Mouse (Mus musculus) kidney, embryonic 15.5 days (tissue): ENCODE data around the gene Myt1l. TPM values are rescaled to one million over a fixed set of nuclear protein-coding genes. Genes with fewer than 3 reads are reported as not detected.

Experiments
- ATAC-seq: fragments of 200-750 bp; cut with Nextera tagmentation; replicated peaks from 2 replicates; pipeline ENCODE4 v1.8.0; 2017; ENCODE audit warnings: moderate TSS enrichment; ENCODE audit not compliant: low FRiP score
- H3K27ac ChIP-seq: fragments of 300-500 bp; sonication (generic); 2 replicates; pipeline ENCODE4 v1.5.1; 2015; ENCODE audit warnings: mild to moderate bottlenecking, inconsistent platforms
- H3K27me3 ChIP-seq: fragments of 300-500 bp; sonication (generic); 2 replicates; pipeline ENCODE4 v1.6.1; 2015; ENCODE audit warnings: inconsistent platforms
- H3K36me3 ChIP-seq: fragments of 300-500 bp; sonication (generic); 2 replicates; pipeline ENCODE4 v1.6.1; 2015; ENCODE audit warnings: inconsistent platforms
- H3K4me1 ChIP-seq: fragments of 300-500 bp; sonication (generic); 2 replicates; pipeline ENCODE4 v1.6.1; 2015; ENCODE audit warnings: inconsistent platforms
- H3K4me2 ChIP-seq: fragments of 300-500 bp; sonication (generic); 2 replicates; pipeline ENCODE4 v1.6.1; 2015; ENCODE audit warnings: moderate library complexity, mild to moderate bottlenecking, inconsistent platforms
- H3K4me3 ChIP-seq: fragments of 300-500 bp; sonication (generic); replicated peaks from 2 replicates; pipeline ENCODE4 v1.5.1; 2015; ENCODE audit warnings: mild to moderate bottlenecking, inconsistent platforms
- H3K9ac ChIP-seq: fragments of 300-500 bp; sonication (generic); 2 replicates; pipeline ENCODE4 v1.6.1; 2015; ENCODE audit warnings: mild to moderate bottlenecking, inconsistent platforms
- H3K9me3 ChIP-seq: fragments of 300-500 bp; sonication (generic); replicated peaks from 2 replicates; pipeline ENCODE4 v1.6.1; 2016; ENCODE audit warnings: inconsistent platforms
- WGBS: fragments of 180-500 bp; shearing (Covaris S2); methylation state at CpG from one replicate; pipeline ENCODE4 v1.1.7; 2015; ENCODE audit warnings: mixed read lengths; 5-methylcytosine and 5-hydroxymethylcytosine counted together
- polyA plus RNA-seq: library from polyadenylated mRNA; unstranded; fragments of >200 nt; fragmentation: Nextera tagmentation; extraction: Ambion mirVana; gene quantifications from 2 replicates; pipeline ENCODE4 v1.2.1, GENCODE M21; 2015

The Myt1l gene
- polyA plus RNA-seq, 1 experiment from 2014 or later, result 0.60 TPM

GRCm38 (mm10) chr12:29571613-29572012 is 43.4 kb downstream of the Myt1l start:
- 82% methylated on average over 5 of the region's 5 CpGs for WGBS
- H3K4me1 ChIP-seq, result no peaks in the 10 kb centered on the region
- H3K9ac ChIP-seq, result no peak overlapping the region
- no peak overlapping the region for H3K4me3 ChIP-seq
- no peaks in the 10 kb centered on the region for H3K36me3 ChIP-seq
- no peaks in the 10 kb centered on the region for H3K27me3 ChIP-seq
- no peak for ATAC-seq
- no peak overlapping the region for H3K27ac ChIP-seq
- no peak overlapping the region for H3K4me2 ChIP-seq
- H3K9me3 ChIP-seq, result no peaks in the 10 kb centered on the region

DNA sequence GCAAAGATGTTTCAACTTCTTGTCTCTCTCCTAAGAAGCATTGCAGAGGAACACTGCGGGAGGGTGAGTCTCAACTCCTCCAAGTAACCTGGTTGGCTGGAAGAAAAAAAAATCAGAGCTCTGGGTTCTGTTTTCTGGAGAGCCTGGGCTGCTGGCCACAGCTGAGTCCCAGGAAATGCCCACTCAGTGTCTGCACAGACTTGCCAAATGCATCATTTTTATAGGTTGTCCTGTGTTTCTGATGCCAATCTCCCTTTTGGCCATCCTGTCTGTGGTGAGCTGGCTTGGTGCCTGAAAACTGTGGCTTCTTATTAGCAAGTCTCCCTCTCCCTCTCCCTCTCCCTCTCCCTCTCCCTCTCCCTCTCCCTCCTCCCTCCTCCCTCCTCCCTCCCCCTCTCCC is 65.6 kb downstream of the Myt1l start:
- H3K4me2 ChIP-seq, result no peak overlapping the region
- H3K9me3 ChIP-seq, result no peaks in the 10 kb centered on the region
- 81% methylated on average over 1 of the region's 1 CpGs for WGBS
- no peak overlapping the region for H3K4me3 ChIP-seq
- H3K4me1 ChIP-seq, result no peaks in the 10 kb centered on the region
- H3K27ac ChIP-seq, result no peak overlapping the region
- no peak overlapping the region for H3K9ac ChIP-seq
- ATAC-seq, result no peak
- no peaks in the 10 kb centered on the region for H3K36me3 ChIP-seq
- H3K27me3 ChIP-seq, result no peaks in the 10 kb centered on the region

- no peaks in the 10 kb centered on the region for H3K4me1 ChIP-seq
- no peaks in the 10 kb centered on the region for H3K27me3 ChIP-seq
- no peak overlapping the region for H3K4me3 ChIP-seq
- no peak overlapping the region for H3K9ac ChIP-seq
- no peaks in the 10 kb centered on the region for H3K36me3 ChIP-seq
- H3K27ac ChIP-seq, result no peak overlapping the region
- ATAC-seq, result no peak
- WGBS, result 63% methylated on average over 6 of the region's 6 CpGs
- no peak overlapping the region for H3K4me2 ChIP-seq
- H3K9me3 ChIP-seq, result no peaks in the 10 kb centered on the region
These were observed 71.7 kb downstream of the Myt1l start for GRCm38 (mm10) chr12:29599916-29600315.

DNA sequence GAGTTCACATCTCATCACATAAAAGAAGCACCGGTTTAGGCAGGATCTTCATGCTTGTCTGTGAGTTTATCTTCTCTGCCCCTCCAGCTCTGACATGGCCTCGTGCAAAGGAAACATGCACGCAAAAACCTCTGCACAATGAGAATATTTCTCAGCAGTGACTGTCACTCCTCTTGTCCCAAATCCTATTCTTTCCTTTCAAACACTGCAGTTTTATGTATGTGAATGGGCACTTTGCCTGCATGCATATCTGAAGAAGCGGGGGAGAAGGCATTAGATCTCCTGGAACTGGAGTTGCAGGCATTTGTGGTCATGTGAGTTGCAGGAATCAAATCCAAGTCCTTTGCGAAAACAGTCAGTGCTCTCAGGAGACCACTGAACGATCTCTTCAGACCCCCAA is 73.0 kb downstream of the Myt1l start:
- Histone ChIP-seq H3K4me1 (no peaks in the 10 kb centered on the region), H3K27ac (no peak overlapping the region), H3K9ac (no peak overlapping the region), H3K9me3 (no peaks in the 10 kb centered on the region), H3K27me3 (no peaks in the 10 kb centered on the region), H3K4me2 (no peak overlapping the region), H3K36me3 (no peaks in the 10 kb centered on the region), H3K4me3 (no peak overlapping the region)
- WGBS, result 81% methylated on average over 6 of the region's 6 CpGs
- ATAC-seq, result no peak

- WGBS, result 84% methylated on average over 7 of the region's 7 CpGs
- Histone ChIP-seq H3K36me3 (no peaks in the 10 kb centered on the region), H3K9me3 (no peaks in the 10 kb centered on the region), H3K4me3 (no peak overlapping the region), H3K4me1 (no peaks in the 10 kb centered on the region), H3K27ac (no peak overlapping the region), H3K27me3 (no peaks in the 10 kb centered on the region), H3K4me2 (no peak overlapping the region), H3K9ac (no peak overlapping the region)
- ATAC-seq, result no peak
These were observed 76.5 kb downstream of the Myt1l start for GRCm38 (mm10) chr12:29604659-29605058.

DNA sequence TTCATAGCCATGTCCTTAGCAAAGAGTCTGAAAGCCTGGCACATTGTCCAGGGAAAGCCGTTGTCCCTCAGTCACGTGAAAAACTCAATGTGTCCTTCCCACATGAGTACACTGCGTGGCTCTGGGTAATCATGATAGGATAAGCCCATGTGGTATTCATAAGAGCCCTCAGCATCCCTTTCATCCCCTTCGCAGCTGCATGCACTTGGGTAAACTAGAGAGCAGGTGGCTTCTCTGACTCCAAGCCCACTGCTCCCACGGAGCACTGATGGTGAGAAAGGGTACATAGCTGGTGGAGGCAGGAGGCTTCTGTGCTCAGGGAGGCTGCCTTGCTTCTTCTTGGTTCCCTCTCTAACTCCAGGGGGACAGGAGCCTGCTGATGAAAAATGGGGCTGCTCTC is 76.9 kb downstream of the Myt1l start:
- Histone ChIP-seq H3K27me3 (no peaks in the 10 kb centered on the region), H3K4me2 (no peak overlapping the region), H3K9ac (no peak overlapping the region), H3K27ac (no peak overlapping the region), H3K9me3 (no peaks in the 10 kb centered on the region), H3K4me3 (no peak overlapping the region), H3K36me3 (no peaks in the 10 kb centered on the region), H3K4me1 (no peaks in the 10 kb centered on the region)
- ATAC-seq, result no peak
- WGBS, result 93% methylated on average over 5 of the region's 5 CpGs

- no peak overlapping the region for H3K27ac ChIP-seq
- ATAC-seq, result no peak
- H3K36me3 ChIP-seq, result no peaks in the 10 kb centered on the region
- no peaks in the 10 kb centered on the region for H3K4me1 ChIP-seq
- H3K9ac ChIP-seq, result no peak overlapping the region
- no peak overlapping the region for H3K4me2 ChIP-seq
- H3K4me3 ChIP-seq, result no peak overlapping the region
- H3K27me3 ChIP-seq, result no peaks in the 10 kb centered on the region
- H3K9me3 ChIP-seq, result no peaks in the 10 kb centered on the region
- WGBS, result 65% methylated on average over 6 of the region's 6 CpGs
These were observed 78.0 kb downstream of the Myt1l start for GRCm38 (mm10) chr12:29606221-29606620.

DNA sequence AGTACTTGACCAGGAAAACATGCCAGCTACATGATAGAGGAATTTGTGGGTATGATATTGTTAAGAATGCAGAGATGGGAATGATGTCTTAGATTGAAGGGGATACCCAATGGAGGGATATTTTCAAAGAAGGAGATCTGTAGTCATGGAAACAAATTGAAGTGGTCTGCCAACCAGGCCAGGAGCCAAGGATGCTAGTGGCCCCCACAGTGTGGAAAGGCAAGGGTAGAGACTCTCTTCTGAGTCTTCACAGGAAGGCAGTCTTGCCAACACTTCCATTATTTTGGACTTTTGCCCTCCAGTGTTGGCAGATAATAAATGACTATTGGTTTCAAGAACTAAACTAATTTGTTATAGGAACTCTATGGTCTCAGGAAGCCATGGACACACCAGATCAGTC is 89.6 kb downstream of the Myt1l start:
- no peak overlapping the region for H3K27ac ChIP-seq
- no peak for ATAC-seq
- no peaks in the 10 kb centered on the region for H3K4me1 ChIP-seq
- no peak overlapping the region for H3K4me2 ChIP-seq
- no peaks in the 10 kb centered on the region for H3K36me3 ChIP-seq
- H3K9ac ChIP-seq, result no peak overlapping the region
- no peak overlapping the region for H3K4me3 ChIP-seq
- no peaks in the 10 kb centered on the region for H3K27me3 ChIP-seq
- no peaks in the 10 kb centered on the region for H3K9me3 ChIP-seq

- ATAC-seq, result no peak
- Histone ChIP-seq H3K4me3 (no peak overlapping the region), H3K36me3 (no peaks in the 10 kb centered on the region), H3K9ac (no peak overlapping the region), H3K27me3 (no peaks in the 10 kb centered on the region), H3K27ac (no peak overlapping the region), H3K4me1 (no peaks in the 10 kb centered on the region), H3K4me2 (no peak overlapping the region), H3K9me3 (no peaks in the 10 kb centered on the region)
- 58% methylated on average over 5 of the region's 5 CpGs for WGBS
These were observed 93.3 kb downstream of the Myt1l start for GRCm38 (mm10) chr12:29621530-29621929.

DNA sequence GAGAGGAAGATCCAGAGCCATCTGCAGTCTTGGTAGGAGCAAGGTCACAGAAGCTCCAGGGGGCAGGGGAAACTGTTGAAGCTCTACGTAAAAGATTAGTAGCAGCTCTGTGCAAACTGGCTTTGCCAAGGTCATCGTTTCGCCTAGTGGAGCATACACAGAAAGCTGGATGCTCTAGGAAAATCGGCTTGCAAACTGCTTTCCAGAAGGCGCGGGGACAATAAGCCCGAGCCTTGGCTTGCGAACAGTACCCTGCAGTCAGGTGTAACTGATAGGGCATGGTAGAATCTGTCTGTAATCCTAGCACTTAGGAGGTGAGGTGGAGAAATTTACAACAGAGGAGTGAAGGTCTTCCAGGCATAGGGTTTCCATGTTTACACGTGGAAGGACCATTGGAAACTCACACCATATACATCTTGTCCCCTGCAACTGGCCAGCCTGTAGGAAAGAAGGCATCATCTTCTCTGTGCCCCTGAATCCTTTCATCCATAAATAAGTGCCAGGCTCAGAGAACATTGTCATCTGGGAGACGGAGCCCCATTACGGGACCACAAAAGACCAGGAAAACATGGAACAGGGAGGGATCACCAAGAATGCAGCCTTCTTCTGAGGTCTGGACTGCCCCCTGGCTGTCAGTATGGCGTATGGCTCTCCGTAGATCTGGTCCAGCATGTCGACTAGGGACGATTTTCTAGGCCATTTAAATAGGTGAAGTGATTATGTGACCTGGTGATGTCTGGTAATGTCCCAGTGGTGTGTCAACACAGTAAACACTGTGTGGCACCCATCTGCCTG is 100.0 kb downstream of the Myt1l start:
- Histone ChIP-seq H3K4me1 (0 out of 2 replicates have a peak, but pooled peaks cover 5% of the 10 kb centered on the region), H3K9ac (no peak overlapping the region), H3K9me3 (no peaks in the 10 kb centered on the region), H3K27me3 (no peaks in the 10 kb centered on the region), H3K27ac (no peak overlapping the region), H3K36me3 (no peaks in the 10 kb centered on the region), H3K4me3 (no peak overlapping the region), H3K4me2 (no peak overlapping the region)
- WGBS, result 43% methylated on average over 15 of the region's 15 CpGs
- peak; percentile 62; the same call in 1 of the 2 replicates for ATAC-seq

GRCm38 (mm10) chr12:29629875-29630538 is 101.8 kb downstream of the Myt1l start:
- H3K4me2 ChIP-seq, result no peak overlapping the region
- no peaks in the 10 kb centered on the region for H3K9me3 ChIP-seq
- H3K36me3 ChIP-seq, result no peaks in the 10 kb centered on the region
- no peak overlapping the region for H3K4me3 ChIP-seq
- no peak overlapping the region for H3K27ac ChIP-seq
- no peaks in the 10 kb centered on the region for H3K27me3 ChIP-seq
- H3K4me1 ChIP-seq, result 0 out of 2 replicates have a peak, but pooled peaks cover 5% of the 10 kb centered on the region
- ATAC-seq, result no peak
- WGBS, result 62% methylated on average over 10 of the region's 10 CpGs
- no peak overlapping the region for H3K9ac ChIP-seq

DNA sequence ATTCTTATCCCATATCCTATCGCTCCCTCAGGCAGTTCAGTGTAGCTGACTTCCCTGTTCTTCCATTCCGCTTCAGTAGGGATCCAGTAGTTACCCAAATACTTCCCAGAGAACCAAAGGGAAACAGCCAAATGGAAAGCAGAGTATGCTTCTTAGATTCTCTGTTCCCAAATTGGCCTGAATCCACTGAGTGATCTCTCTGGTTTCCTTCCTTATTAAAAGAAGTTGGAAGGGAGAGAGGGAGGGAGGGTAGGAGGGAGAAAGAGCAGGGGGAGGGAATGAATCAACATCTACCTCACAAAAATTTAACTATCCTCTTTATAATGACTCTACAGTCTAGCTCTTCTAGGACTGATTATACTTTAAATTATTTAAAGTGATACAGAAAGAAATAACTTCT is 106.3 kb downstream of the Myt1l start:
- WGBS, result 82% methylated on average over 2 of the region's 2 CpGs

More for the DNA sequence above, 106.3 kb downstream of the Myt1l start:
- no peaks in the 10 kb centered on the region for H3K4me1 ChIP-seq
- no peaks in the 10 kb centered on the region for H3K9me3 ChIP-seq
- H3K36me3 ChIP-seq, result no peaks in the 10 kb centered on the region
- ATAC-seq, result no peak
- no peak overlapping the region for H3K27ac ChIP-seq
- no peak overlapping the region for H3K9ac ChIP-seq
- no peak overlapping the region for H3K4me3 ChIP-seq
- H3K27me3 ChIP-seq, result no peaks in the 10 kb centered on the region
- H3K4me2 ChIP-seq, result no peak overlapping the region
